Mouse (Mus musculus) bone marrow macrophage, adult 2 months (primary cell): ENCODE results near the gene Myl7.

Experiments
- CTCF ChIP-seq: IDR thresholded peaks from 2 replicates; pipeline ENCODE4 v1.5.1; 2012; ENCODE audit warnings: low read depth, mild to moderate bottlenecking, low read length, moderate library complexity
- POLR2A ChIP-seq: IDR thresholded peaks from 2 replicates; pipeline ENCODE4 v1.6.1; 2012; ENCODE audit warnings: mild to moderate bottlenecking, low read depth, low read length, borderline replicate concordance

DNA sequence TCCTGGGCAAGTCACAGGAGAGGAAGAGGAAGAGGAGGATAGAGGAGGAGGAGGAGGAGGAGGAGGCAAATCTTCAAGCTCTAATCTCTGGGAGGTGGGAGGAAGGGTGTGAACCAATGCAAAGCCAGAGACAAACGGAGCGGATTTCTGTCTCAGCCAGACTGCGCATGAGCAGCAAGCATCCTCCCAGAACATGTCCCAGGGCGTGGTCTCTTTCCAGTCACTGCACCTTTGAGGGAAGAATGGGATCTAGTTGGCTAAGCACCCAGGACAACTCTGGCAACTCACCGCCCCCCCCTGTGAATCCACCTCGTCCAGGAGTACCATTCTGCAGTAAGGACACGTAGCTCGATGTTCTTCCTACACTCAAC lies 17.6 kb upstream of the Myl7 start:
- TF ChIP-seq CTCF (no peak), POLR2A (no peak)
